Mouse (Mus musculus): ENCODE data around the gene Eif3j1.

- no peak for TF ChIP-seq CTCF (IDR thresholded peaks at IDR 0.05; ENCODE audit: borderline replicate concordance, extremely low read depth, insufficient read depth, insufficient read length)
- no peak for TF ChIP-seq POLR2A (IDR thresholded peaks at IDR 0.05; ENCODE audit: borderline replicate concordance, extremely low read depth, insufficient read depth, insufficient read length, poor library complexity, severe bottlenecking)
Measured at GRCm38 (mm10) chr2:122018705-122019104, 9.6 kb upstream of the Eif3j1 start.
